Mouse (Mus musculus) gonadal fat pad, adult 2 months (tissue): ENCODE measurements around the gene Acox1. TPM values are rescaled to one million over a fixed set of nuclear protein-coding genes. Genes with fewer than 3 reads are reported as not detected.

ENCODE experiments used
- DNase-seq: peaks from one replicate; pipeline ENCODE4 v3.0.0-alpha.2; 2012; ENCODE audit warnings: low read depth
- polyA plus RNA-seq: library from polyadenylated mRNA; depleted of rRNA; stranded (reverse); fragments of >200 nt; gene quantifications from 2 replicates; pipeline ENCODE4 v1.2.3, GENCODE M21; 2012; rRNA removed

The Acox1 gene
- 174 and 195 TPM in 2 replicates for polyA plus RNA-seq

GRCm38 (mm10) chr11:116198639-116199531 is at the start of gene Acox1, which contains the start of gene Ten1:
Gene Acox1 (minus strand): TSS chr11:116199045.
Gene Ten1 (plus strand): TSS chr11:116198855.
- DNase-seq = peak; percentile 87

GRCm38 (mm10) chr11:116247502-116248222 is 48.8 kb upstream of the Acox1 start:
- peak; percentile 65 for DNase-seq

- DNase-seq = no peak
These were observed 46.8 kb upstream of the Acox1 start for GRCm38 (mm10) chr11:116245616-116246015.

GRCm38 (mm10) chr11:116244580-116244979 is 45.7 kb upstream of the Acox1 start:
- DNase-seq = no peak

GRCm38 (mm10) chr11:116241744-116242235 is 42.9 kb upstream of the Acox1 start:
- no peak for DNase-seq

GRCm38 (mm10) chr11:116239797-116240196 is 41.0 kb upstream of the Acox1 start:
- no peak for DNase-seq

GRCm38 (mm10) chr11:116237742-116238395 is 39.0 kb upstream of the Acox1 start, which contains the start of gene Evpl:
Gene Evpl (minus strand): TSS chr11:116238077.
- DNase-seq = peak; percentile 60

- no peak for DNase-seq
These were observed 36.1 kb upstream of the Acox1 start for GRCm38 (mm10) chr11:116234901-116235300.

- DNase-seq = no peak
These were observed 33.6 kb upstream of the Acox1 start for GRCm38 (mm10) chr11:116232427-116232826.

- DNase-seq = no peak
These were observed 29.9 kb upstream of the Acox1 start for GRCm38 (mm10) chr11:116228699-116229098.

- no peak for DNase-seq
These were observed 27.6 kb upstream of the Acox1 start for GRCm38 (mm10) chr11:116226414-116226813.

- DNase-seq = no peak
These were observed 23.9 kb upstream of the Acox1 start for GRCm38 (mm10) chr11:116222740-116223059.

GRCm38 (mm10) chr11:116221931-116222739 is 23.3 kb upstream of the Acox1 start:
- no peak for DNase-seq

GRCm38 (mm10) chr11:116219885-116220284 is 21.0 kb upstream of the Acox1 start:
- no peak for DNase-seq

- DNase-seq = no peak
These were observed 20.0 kb upstream of the Acox1 start for GRCm38 (mm10) chr11:116218737-116219400.

- no peak for DNase-seq
These were observed 19.4 kb upstream of the Acox1 start for GRCm38 (mm10) chr11:116218263-116218662.

- no peak for DNase-seq
These were observed 17.7 kb upstream of the Acox1 start for GRCm38 (mm10) chr11:116216549-116216948.

- DNase-seq = no peak
These were observed 17.1 kb upstream of the Acox1 start for GRCm38 (mm10) chr11:116215991-116216390.

- DNase-seq = no peak
These were observed 16.3 kb upstream of the Acox1 start for GRCm38 (mm10) chr11:116215181-116215580.

- no peak for DNase-seq
These were observed 15.1 kb upstream of the Acox1 start for GRCm38 (mm10) chr11:116213877-116214510.
